Mouse (Mus musculus) testis, postnatal 14 days (tissue): ENCODE measurements around the gene Rpl36a-ps1.
"Not testable (repeated sequence)": the region's sequence is repeated elsewhere in the genome, so short reads cannot be mapped to it uniquely, and the experiment has no call there.

ENCODE experiments used
- DNase-seq: peaks from one replicate; pipeline ENCODE4 v3.0.0; 2021; ENCODE audit warnings: low spot score

Gene Rpl36a-ps1

GRCm38 (mm10) chr14:98994218-98994617 lies at the start of gene Rpl36a-ps1:
TSS of gene Rpl36a-ps1 (minus strand) at chr14:98994318.
- DNase-seq, result no peak

- DNase-seq, result no peak
Measured at GRCm38 (mm10) chr14:99043499-99043898, 49.4 kb upstream of the Rpl36a-ps1 start.

GRCm38 (mm10) chr14:99041416-99041815 lies 47.3 kb upstream of the Rpl36a-ps1 start:
- DNase-seq, result no peak

GRCm38 (mm10) chr14:99039308-99039707 lies 45.2 kb upstream of the Rpl36a-ps1 start:
- not testable (repeated sequence) for DNase-seq

GRCm38 (mm10) chr14:99037703-99038102 lies 43.6 kb upstream of the Rpl36a-ps1 start:
- DNase-seq, result no peak

GRCm38 (mm10) chr14:99036039-99036438 lies 41.9 kb upstream of the Rpl36a-ps1 start:
- DNase-seq, result no peak

GRCm38 (mm10) chr14:99034851-99035250 lies 40.7 kb upstream of the Rpl36a-ps1 start:
- not testable (repeated sequence) for DNase-seq

GRCm38 (mm10) chr14:99032596-99032995 lies 38.5 kb upstream of the Rpl36a-ps1 start:
- DNase-seq, result no peak

- DNase-seq, result no peak
Measured at GRCm38 (mm10) chr14:99031337-99031873, 37.3 kb upstream of the Rpl36a-ps1 start.

GRCm38 (mm10) chr14:99029987-99030386 lies 35.9 kb upstream of the Rpl36a-ps1 start:
- no peak for DNase-seq

GRCm38 (mm10) chr14:99022346-99023086 lies 28.4 kb upstream of the Rpl36a-ps1 start:
- no peak for DNase-seq

GRCm38 (mm10) chr14:99019136-99019808 lies 25.2 kb upstream of the Rpl36a-ps1 start:
- DNase-seq, result no peak

- no peak for DNase-seq
Measured at GRCm38 (mm10) chr14:99018691-99019090, 24.6 kb upstream of the Rpl36a-ps1 start.

GRCm38 (mm10) chr14:99010920-99011313 lies 16.8 kb upstream of the Rpl36a-ps1 start:
- DNase-seq, result no peak

GRCm38 (mm10) chr14:99010224-99010919 lies 16.3 kb upstream of the Rpl36a-ps1 start:
- DNase-seq, result no peak

GRCm38 (mm10) chr14:98992482-98992881 lies 1.6 kb downstream of the Rpl36a-ps1 start:
- DNase-seq, result no peak

- DNase-seq, result no peak
Measured at GRCm38 (mm10) chr14:98990636-98991035, 3.5 kb downstream of the Rpl36a-ps1 start.

- DNase-seq, result no peak
Measured at GRCm38 (mm10) chr14:98989818-98990217, 4.3 kb downstream of the Rpl36a-ps1 start.

- DNase-seq, result no peak
Measured at GRCm38 (mm10) chr14:98971921-98972320, 22.2 kb downstream of the Rpl36a-ps1 start.

- DNase-seq, result no peak
Measured at GRCm38 (mm10) chr14:98958978-98959658, 35.0 kb downstream of the Rpl36a-ps1 start.

- no peak for DNase-seq
Measured at GRCm38 (mm10) chr14:98956788-98957187, 37.3 kb downstream of the Rpl36a-ps1 start.

- DNase-seq, result no peak
Measured at GRCm38 (mm10) chr14:98952441-98952840, 41.7 kb downstream of the Rpl36a-ps1 start.
